Mouse (Mus musculus) heart, postnatal 0 days (tissue): ENCODE measurements at regions not wholly inside any gene's neighbourhood (a gene's known extent, or its start where the extent isn't known, plus 50 kb on each side); places are given as distances from the start of the nearest gene placed in this dataset.

ENCODE experiments used
- ATAC-seq: fragments of 200-750 bp; cut with Nextera tagmentation; 2 replicates; pipeline ENCODE4 v1.8.0; 2017; ENCODE audit warnings: low read depth, moderate number of reproducible peaks, moderate library complexity; ENCODE audit not compliant: insufficient read depth
- DNase-seq: peaks from one replicate; pipeline ENCODE4 v3.0.0-alpha.2; 2016; ENCODE audit warnings: low spot score
- H3K27ac ChIP-seq: fragments of 300-500 bp; sonication (generic); 2 replicates; pipeline ENCODE4 v1.5.1; 2014; ENCODE audit warnings: low read depth, mild to moderate bottlenecking
- H3K27me3 ChIP-seq: fragments of 300-500 bp; sonication (generic); 2 replicates; pipeline ENCODE4 v1.6.1; 2014; ENCODE audit warnings: low read length, mixed read lengths; ENCODE audit not compliant: control insufficient read depth, insufficient read depth
- H3K36me3 ChIP-seq: fragments of 300-500 bp; sonication (generic); replicated peaks from 2 replicates; pipeline ENCODE4 v1.6.1; 2014; ENCODE audit warnings: low read length, mixed read lengths; ENCODE audit not compliant: control insufficient read depth, insufficient read depth
- H3K4me1 ChIP-seq: fragments of 300-500 bp; sonication (generic); 2 replicates; pipeline ENCODE4 v1.6.1; 2014; ENCODE audit warnings: antibody characterized with exemption; ENCODE audit not compliant: control insufficient read depth, insufficient read depth
- H3K4me2 ChIP-seq: fragments of 300-500 bp; sonication (generic); 2 replicates; pipeline ENCODE4 v1.6.1; 2014; ENCODE audit warnings: low read depth, mild to moderate bottlenecking, low read length, moderate library complexity
- H3K4me3 ChIP-seq: fragments of 300-500 bp; sonication (generic); 2 replicates; pipeline ENCODE4 v1.5.1; 2014; ENCODE audit warnings: low read depth, low read length
- H3K9ac ChIP-seq: fragments of 300-500 bp; sonication (generic); replicated peaks from 2 replicates; pipeline ENCODE4 v1.6.1; 2014; ENCODE audit warnings: low read depth, low read length, mixed read lengths
- H3K9me3 ChIP-seq: fragments of 300-500 bp; sonication (generic); replicated peaks from 2 replicates; pipeline ENCODE4 v1.6.1; 2016; ENCODE audit warnings: low read length; ENCODE audit not compliant: control insufficient read depth
- CTCF ChIP-seq: IDR thresholded peaks from 2 replicates; pipeline ENCODE4 v1.5.1; 2016; ENCODE audit warnings: antibody characterized with exemption, control low read depth, low read depth
- EP300 ChIP-seq: IDR thresholded peaks from 2 replicates; pipeline ENCODE4 v1.6.1; 2016; ENCODE audit warnings: antibody characterized with exemption, low read depth
- WGBS: fragments of 180-500 bp; shearing (Covaris S2); extraction: QIAGEN DNeasy Blood & Tissue Kit; methylation state at CpG from one replicate; pipeline ENCODE4 v1.1.7; 2014; 5-methylcytosine and 5-hydroxymethylcytosine counted together

GRCm38 (mm10) chr2:59417384-59417955 is 67.0 kb upstream of the Dapl1 start:
- 69% methylated on average over 11 of the region's 11 CpGs for WGBS
- Histone ChIP-seq H3K9ac (no peak overlapping the region), H3K27me3 (no peaks in the 10 kb centered on the region), H3K4me3 (no peak overlapping the region), H3K4me1 (peaks cover 9% of the 10 kb centered on the region; the same call in 1 of the 2 replicates), H3K36me3 (no peaks in the 10 kb centered on the region), H3K27ac (no peak overlapping the region), H3K4me2 (no peak overlapping the region), H3K9me3 (peaks cover 6% of the 10 kb centered on the region)
- DNase-seq (no peak), ATAC-seq (no peak)
- TF ChIP-seq CTCF = no peak
- TF ChIP-seq EP300 = no peak

GRCm38 (mm10) chr2:59420496-59420895 is 64.0 kb upstream of the Dapl1 start:
- Histone ChIP-seq H3K4me2 (no peak overlapping the region), H3K9ac (no peak overlapping the region), H3K4me3 (no peak overlapping the region), H3K4me1 (peaks cover 9% of the 10 kb centered on the region; the same call in 1 of the 2 replicates), H3K36me3 (no peaks in the 10 kb centered on the region), H3K27me3 (no peaks in the 10 kb centered on the region), H3K27ac (no peak overlapping the region), H3K9me3 (no peaks in the 10 kb centered on the region)
- TF ChIP-seq CTCF (no peak), EP300 (no peak)
- DNase-seq (no peak), ATAC-seq (no peak)
- WGBS = 42% methylated on average over 5 of the region's 5 CpGs

- no peaks in the 10 kb centered on the region for H3K27me3 ChIP-seq
These were observed 61.9 kb upstream of the Dapl1 start for GRCm38 (mm10) chr2:59422291-59423242.

GRCm38 (mm10) chr2:59424205-59424604 is 60.2 kb upstream of the Dapl1 start:
- Histone ChIP-seq H3K27ac (no peak overlapping the region), H3K36me3 (no peaks in the 10 kb centered on the region), H3K4me1 (0 out of 2 replicates have a peak, but pooled peaks cover 4% of the 10 kb centered on the region), H3K9ac (no peak overlapping the region), H3K27me3 (no peaks in the 10 kb centered on the region), H3K4me2 (no peak overlapping the region), H3K9me3 (no peaks in the 10 kb centered on the region), H3K4me3 (no peak overlapping the region)
- ATAC-seq (no peak), DNase-seq (no peak)
- TF ChIP-seq CTCF = no peak
- WGBS = 86% methylated on average over 2 of the region's 2 CpGs

More at GRCm38 (mm10) chr2:59422291-59423242, 61.9 kb upstream of the Dapl1 start:
- H3K9me3 ChIP-seq = no peaks in the 10 kb centered on the region
- H3K9ac ChIP-seq = no peak overlapping the region
- H3K4me2 ChIP-seq = no peak overlapping the region
- no peak for ATAC-seq
- no peak overlapping the region for H3K4me3 ChIP-seq
- no peak overlapping the region for H3K27ac ChIP-seq
- DNase-seq = no peak
- 81% methylated on average over 10 of the region's 10 CpGs for WGBS
- TF ChIP-seq EP300 = no peak
- TF ChIP-seq CTCF = no peak
- H3K36me3 ChIP-seq = no peaks in the 10 kb centered on the region
- H3K4me1 ChIP-seq = 0 out of 2 replicates have a peak, but pooled peaks cover 4% of the 10 kb centered on the region

GRCm38 (mm10) chr2:59424729-59425128 is 59.7 kb upstream of the Dapl1 start:
- H3K27ac ChIP-seq = no peak overlapping the region
- ATAC-seq = peak; percentile 81

More at GRCm38 (mm10) chr2:59424729-59425128, 59.7 kb upstream of the Dapl1 start:
- TF ChIP-seq EP300 = no peak
- TF ChIP-seq CTCF = peak; percentile 74
- Histone ChIP-seq H3K4me2 (no peak overlapping the region), H3K4me1 (0 out of 2 replicates have a peak, but pooled peaks cover 4% of the 10 kb centered on the region), H3K36me3 (no peaks in the 10 kb centered on the region), H3K9ac (no peak overlapping the region), H3K9me3 (no peaks in the 10 kb centered on the region), H3K27me3 (no peaks in the 10 kb centered on the region), H3K4me3 (no peak overlapping the region)
- WGBS = 25% methylated on average over 5 of the region's 5 CpGs
- DNase-seq = peak; percentile 71
